Mouse (Mus musculus): ENCODE measurements around the gene Gramd1b. TPM values are rescaled to one million over a fixed set of nuclear protein-coding genes. Genes with fewer than 3 reads are reported as not detected.

The Gramd1b gene
- polyA plus RNA-seq, 1 experiment from 2014 or later: 6.1 TPM

- H3K27me3 ChIP-seq (replicated peaks): no peaks in the 10 kb centered on the region
- ATAC-seq (ENCODE audit: low FRiP score, low read depth): no peak
- no peak overlapping the region for H3K27ac ChIP-seq
- H3K9ac ChIP-seq: no peak overlapping the region
- H3K9me3 ChIP-seq: no peaks in the 10 kb centered on the region
- 72% methylated on average over 7 of the region's 7 CpGs for WGBS
- H3K4me2 ChIP-seq (replicated peaks): no peak overlapping the region
- H3K4me1 ChIP-seq: no peaks in the 10 kb centered on the region
- H3K4me3 ChIP-seq: no peak overlapping the region
- H3K36me3 ChIP-seq: no peaks in the 10 kb centered on the region
Observed at GRCm38 (mm10) chr9:40466782-40467181, 64.4 kb downstream of the Gramd1b start.

- ATAC-seq (ENCODE audit: low FRiP score, low read depth): no peak
- no peaks in the 10 kb centered on the region for H3K27me3 ChIP-seq (replicated peaks)
- no peaks in the 10 kb centered on the region for H3K36me3 ChIP-seq
- no peak overlapping the region for H3K9ac ChIP-seq
- no peak overlapping the region for H3K27ac ChIP-seq
- H3K9me3 ChIP-seq: no peaks in the 10 kb centered on the region
- no peak overlapping the region for H3K4me3 ChIP-seq
- no peak overlapping the region for H3K4me2 ChIP-seq (replicated peaks)
- H3K4me1 ChIP-seq: no peaks in the 10 kb centered on the region
- WGBS: 92% methylated on average over 5 of the region's 5 CpGs
Observed at GRCm38 (mm10) chr9:40465596-40465995, 65.6 kb downstream of the Gramd1b start.

GRCm38 (mm10) chr9:40462401-40462800, 68.8 kb downstream of the Gramd1b start:
- H3K4me2 ChIP-seq (replicated peaks): no peak overlapping the region
- 81% methylated on average over 6 of the region's 6 CpGs for WGBS
- ATAC-seq (ENCODE audit: low FRiP score, low read depth): no peak
- H3K4me3 ChIP-seq: no peak overlapping the region
- H3K27me3 ChIP-seq (replicated peaks): no peaks in the 10 kb centered on the region
- no peak overlapping the region for H3K27ac ChIP-seq
- H3K9me3 ChIP-seq: no peaks in the 10 kb centered on the region
- H3K36me3 ChIP-seq: no peaks in the 10 kb centered on the region
- no peaks in the 10 kb centered on the region for H3K4me1 ChIP-seq
- H3K9ac ChIP-seq: no peak overlapping the region

GRCm38 (mm10) chr9:40460781-40461180, 70.4 kb downstream of the Gramd1b start:
- no peak overlapping the region for H3K4me3 ChIP-seq
- 0 out of 2 replicates have a peak, but pooled peaks cover 6% of the 10 kb centered on the region for H3K4me1 ChIP-seq
- no peaks in the 10 kb centered on the region for H3K36me3 ChIP-seq
- peaks cover 5% of the 10 kb centered on the region; the same call in 1 of the 2 replicates for H3K27me3 ChIP-seq (replicated peaks)
- H3K4me2 ChIP-seq (replicated peaks): no peak overlapping the region
- no peak for ATAC-seq (ENCODE audit: low FRiP score, low read depth)
- no peak overlapping the region for H3K9ac ChIP-seq
- no peak overlapping the region for H3K27ac ChIP-seq
- H3K9me3 ChIP-seq: no peaks in the 10 kb centered on the region
- 72% methylated on average over 6 of the region's 6 CpGs for WGBS

GRCm38 (mm10) chr9:40459304-40460280, 71.6 kb downstream of the Gramd1b start:
- Histone ChIP-seq H3K4me1 (peaks cover 13% of the 10 kb centered on the region; the same call in 1 of the 2 replicates), H3K36me3 (no peaks in the 10 kb centered on the region), H3K4me3 (no peak overlapping the region), H3K9me3 (no peaks in the 10 kb centered on the region), H3K4me2 (replicated peaks) (no peak overlapping the region), H3K27ac (no peak overlapping the region), H3K9ac (no peak overlapping the region), H3K27me3 (replicated peaks) (peaks cover 13% of the 10 kb centered on the region)
- WGBS: 75% methylated on average over 5 of the region's 5 CpGs
- no peak for ATAC-seq (ENCODE audit: low FRiP score, low read depth)

GRCm38 (mm10) chr9:40458559-40459303, 72.5 kb downstream of the Gramd1b start:
- no peak for ATAC-seq (ENCODE audit: low FRiP score, low read depth)
- no peaks in the 10 kb centered on the region for H3K36me3 ChIP-seq
- H3K27ac ChIP-seq: no peak overlapping the region
- peaks cover 13% of the 10 kb centered on the region; the same call in 1 of the 2 replicates for H3K4me1 ChIP-seq
- no peak overlapping the region for H3K4me3 ChIP-seq
- H3K27me3 ChIP-seq (replicated peaks): peaks cover 20% of the 10 kb centered on the region
- 72% methylated on average over 4 of the region's 4 CpGs for WGBS
- no peaks in the 10 kb centered on the region for H3K9me3 ChIP-seq
- no peak overlapping the region for H3K4me2 ChIP-seq (replicated peaks)
- H3K9ac ChIP-seq: no peak overlapping the region

GRCm38 (mm10) chr9:40457448-40457847, 73.7 kb downstream of the Gramd1b start:
- Histone ChIP-seq H3K27ac (no peak overlapping the region), H3K27me3 (replicated peaks) (peaks cover 20% of the 10 kb centered on the region), H3K36me3 (no peaks in the 10 kb centered on the region), H3K4me1 (peaks cover 13% of the 10 kb centered on the region; the same call in 1 of the 2 replicates), H3K4me3 (no peak overlapping the region), H3K9ac (no peak overlapping the region), H3K9me3 (no peaks in the 10 kb centered on the region), H3K4me2 (replicated peaks) (no peak overlapping the region)
- WGBS: 79% methylated on average over 5 of the region's 5 CpGs
- no peak for ATAC-seq (ENCODE audit: low FRiP score, low read depth)

GRCm38 (mm10) chr9:40456191-40456590, 75.0 kb downstream of the Gramd1b start:
- Histone ChIP-seq H3K4me2 (replicated peaks) (peak overlapping the region; percentile 99), H3K27me3 (replicated peaks) (peaks cover 20% of the 10 kb centered on the region), H3K36me3 (no peaks in the 10 kb centered on the region), H3K9ac (peak overlapping the region; percentile 59), H3K27ac (no peak overlapping the region), H3K4me1 (peaks cover 13% of the 10 kb centered on the region; the same call in 1 of the 2 replicates), H3K4me3 (peak overlapping the region; percentile 52), H3K9me3 (no peaks in the 10 kb centered on the region)
- ATAC-seq (ENCODE audit: low FRiP score, low read depth): peak; percentile 63
- WGBS: under 1% methylated on average over 7 of the region's 7 CpGs

GRCm38 (mm10) chr9:40455336-40456185, 75.6 kb downstream of the Gramd1b start:
- Histone ChIP-seq H3K27me3 (replicated peaks) (peaks cover 20% of the 10 kb centered on the region), H3K4me3 (peak overlapping the region; percentile 52), H3K4me1 (peaks cover 13% of the 10 kb centered on the region; the same call in 1 of the 2 replicates), H3K4me2 (replicated peaks) (peak overlapping the region; percentile 99), H3K27ac (no peak overlapping the region), H3K36me3 (no peaks in the 10 kb centered on the region), H3K9me3 (no peaks in the 10 kb centered on the region), H3K9ac (peak overlapping the region; percentile 59)
- WGBS: under 1% methylated on average over 77 of the region's 77 CpGs
- peak; percentile 67 for ATAC-seq (ENCODE audit: low FRiP score, low read depth)

- peak; percentile 18 for ATAC-seq (ENCODE audit: low FRiP score, low read depth)
- Histone ChIP-seq H3K9me3 (no peaks in the 10 kb centered on the region), H3K9ac (peak overlapping the region; percentile 59), H3K4me3 (peak overlapping the region; percentile 52), H3K36me3 (no peaks in the 10 kb centered on the region), H3K4me1 (peaks cover 13% of the 10 kb centered on the region; the same call in 1 of the 2 replicates), H3K4me2 (replicated peaks) (peak overlapping the region; percentile 99), H3K27me3 (replicated peaks) (peaks cover 20% of the 10 kb centered on the region), H3K27ac (no peak overlapping the region)
- WGBS: 4% methylated on average over 8 of the region's 8 CpGs
Observed at GRCm38 (mm10) chr9:40455020-40455335, 76.2 kb downstream of the Gramd1b start.

- Histone ChIP-seq H3K36me3 (no peaks in the 10 kb centered on the region), H3K4me3 (no peak overlapping the region), H3K9me3 (no peaks in the 10 kb centered on the region), H3K4me2 (replicated peaks) (no peak overlapping the region), H3K9ac (no peak overlapping the region), H3K4me1 (peaks cover 13% of the 10 kb centered on the region; the same call in 1 of the 2 replicates), H3K27ac (no peak overlapping the region), H3K27me3 (replicated peaks) (peaks cover 20% of the 10 kb centered on the region)
- WGBS: 92% methylated on average over 6 of the region's 6 CpGs
- no peak for ATAC-seq (ENCODE audit: low FRiP score, low read depth)
Observed at GRCm38 (mm10) chr9:40453889-40454288, 77.3 kb downstream of the Gramd1b start.
